Mouse (Mus musculus) heart, postnatal 0 days (tissue): ENCODE measurements around the gene Zfr2. TPM values are rescaled to one million over a fixed set of nuclear protein-coding genes. Genes with fewer than 3 reads are reported as not detected.
"Not testable (repeated sequence)": the region's sequence is repeated elsewhere in the genome, so short reads cannot be mapped to it uniquely, and the experiment has no call there.

Experiments used
- ATAC-seq: fragments of 200-750 bp; cut with Nextera tagmentation; 2 replicates; pipeline ENCODE4 v1.8.0; 2017; ENCODE audit warnings: low read depth, moderate number of reproducible peaks, moderate library complexity; ENCODE audit not compliant: insufficient read depth
- DNase-seq: peaks from one replicate; pipeline ENCODE4 v3.0.0-alpha.2; 2016; ENCODE audit warnings: low spot score
- H3K27ac ChIP-seq: fragments of 300-500 bp; sonication (generic); 2 replicates; pipeline ENCODE4 v1.5.1; 2014; ENCODE audit warnings: low read depth, mild to moderate bottlenecking
- H3K27me3 ChIP-seq: fragments of 300-500 bp; sonication (generic); 2 replicates; pipeline ENCODE4 v1.6.1; 2014; ENCODE audit warnings: low read length, mixed read lengths; ENCODE audit not compliant: control insufficient read depth, insufficient read depth
- H3K36me3 ChIP-seq: fragments of 300-500 bp; sonication (generic); replicated peaks from 2 replicates; pipeline ENCODE4 v1.6.1; 2014; ENCODE audit warnings: low read length, mixed read lengths; ENCODE audit not compliant: control insufficient read depth, insufficient read depth
- H3K4me1 ChIP-seq: fragments of 300-500 bp; sonication (generic); 2 replicates; pipeline ENCODE4 v1.6.1; 2014; ENCODE audit warnings: antibody characterized with exemption; ENCODE audit not compliant: control insufficient read depth, insufficient read depth
- H3K4me2 ChIP-seq: fragments of 300-500 bp; sonication (generic); 2 replicates; pipeline ENCODE4 v1.6.1; 2014; ENCODE audit warnings: low read depth, mild to moderate bottlenecking, low read length, moderate library complexity
- H3K4me3 ChIP-seq: fragments of 300-500 bp; sonication (generic); 2 replicates; pipeline ENCODE4 v1.5.1; 2014; ENCODE audit warnings: low read depth, low read length
- H3K9ac ChIP-seq: fragments of 300-500 bp; sonication (generic); replicated peaks from 2 replicates; pipeline ENCODE4 v1.6.1; 2014; ENCODE audit warnings: low read depth, low read length, mixed read lengths
- H3K9me3 ChIP-seq: fragments of 300-500 bp; sonication (generic); replicated peaks from 2 replicates; pipeline ENCODE4 v1.6.1; 2016; ENCODE audit warnings: low read length; ENCODE audit not compliant: control insufficient read depth
- CTCF ChIP-seq: IDR thresholded peaks from 2 replicates; pipeline ENCODE4 v1.5.1; 2016; ENCODE audit warnings: antibody characterized with exemption, control low read depth, low read depth
- EP300 ChIP-seq: IDR thresholded peaks from 2 replicates; pipeline ENCODE4 v1.6.1; 2016; ENCODE audit warnings: antibody characterized with exemption, low read depth
- WGBS: fragments of 180-500 bp; shearing (Covaris S2); extraction: QIAGEN DNeasy Blood & Tissue Kit; methylation state at CpG from one replicate; pipeline ENCODE4 v1.1.7; 2014; 5-methylcytosine and 5-hydroxymethylcytosine counted together
- polyA plus RNA-seq: library from polyadenylated mRNA; unstranded; fragments of >200 nt; fragmentation: Nextera tagmentation; extraction: Ambion mirVana; gene quantifications from 2 replicates; pipeline ENCODE4 v1.2.1, GENCODE M21; 2015
- total RNA-seq: library from RNA; depleted of rRNA; stranded (reverse); fragments of >200 nt; gene quantifications from 2 replicates; pipeline ENCODE4 v1.2.3, GENCODE M21; 2014; ENCODE audit warnings: low replicate concordance

Gene Zfr2
- total and polyA plus RNA-seq, 2 experiments from 2014 or later, result 2.2 to 10.2 TPM

DNA sequence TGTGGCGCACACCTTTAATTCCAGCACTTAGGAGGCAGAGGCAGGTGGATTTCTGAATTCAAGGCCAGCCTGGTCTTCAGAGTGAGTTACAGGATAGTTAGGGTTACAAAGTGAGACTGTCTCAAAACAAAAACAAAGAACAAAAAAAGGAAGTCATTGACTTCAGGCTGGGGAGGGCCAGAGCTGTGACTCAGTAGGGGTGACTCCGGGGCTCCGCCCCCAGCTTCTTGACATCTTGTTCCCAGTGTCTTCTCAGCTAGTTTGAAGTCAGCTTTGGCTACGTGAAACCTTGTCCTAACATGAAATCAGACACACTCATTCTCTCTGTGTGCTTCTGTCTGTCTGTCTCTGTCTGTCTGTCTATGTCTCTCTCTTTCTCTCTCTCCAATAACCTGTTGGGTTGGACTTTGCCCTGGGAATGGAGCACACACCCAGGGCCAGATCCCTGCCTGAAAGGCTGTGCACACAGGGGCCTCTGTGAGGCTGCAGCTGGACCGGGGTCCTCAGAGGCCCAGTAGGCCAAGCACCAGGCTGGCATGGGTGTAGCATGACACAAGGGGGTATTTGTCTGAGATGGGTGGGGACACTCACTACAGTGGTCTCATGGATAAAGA lies 11.4 kb upstream of the Zfr2 start:
- Histone ChIP-seq H3K9me3 (no peaks in the 10 kb centered on the region), H3K36me3 (no peaks in the 10 kb centered on the region), H3K27me3 (no peaks in the 10 kb centered on the region), H3K27ac (no peak overlapping the region), H3K4me2 (no peak overlapping the region), H3K9ac (no peak overlapping the region), H3K4me3 (no peak overlapping the region), H3K4me1 (no peaks in the 10 kb centered on the region)
- no peak for DNase-seq
- TF ChIP-seq CTCF (no peak), EP300 (no peak)
- no peak for ATAC-seq
- 75% methylated on average over 5 of the region's 5 CpGs for WGBS

- 59% methylated on average over 2 of the region's 2 CpGs for WGBS
- H3K36me3 ChIP-seq, H3K4me3 ChIP-seq, H3K9ac ChIP-seq, H3K27me3 ChIP-seq, H3K27ac ChIP-seq, H3K4me2 ChIP-seq, ATAC-seq, DNase-seq, H3K4me1 ChIP-seq, H3K9me3 ChIP-seq: not testable (repeated sequence)
These were observed 9.2 kb upstream of the Zfr2 start for GRCm38 (mm10) chr10:81223731-81224130.

- no peak for TF ChIP-seq EP300
- TF ChIP-seq CTCF, result no peak
- no peak overlapping the region for H3K9ac ChIP-seq
- H3K36me3 ChIP-seq, result no peaks in the 10 kb centered on the region
- H3K4me1 ChIP-seq, result peaks cover 13% of the 10 kb centered on the region
- H3K9me3 ChIP-seq, result no peaks in the 10 kb centered on the region
- peak overlapping the region; percentile 26; the same call in 1 of the 2 replicates for H3K4me2 ChIP-seq
- peaks cover 37% of the 10 kb centered on the region for H3K27me3 ChIP-seq
- DNase-seq, result no peak
- 10% methylated on average over 20 of the region's 20 CpGs for WGBS
- H3K4me3 ChIP-seq, result peak overlapping the region; percentile 2; the same call in 1 of the 2 replicates
- no peak for ATAC-seq
- no peak overlapping the region for H3K27ac ChIP-seq
These were observed 3.1 kb upstream of the Zfr2 start for GRCm38 (mm10) chr10:81229735-81230437.

DNA sequence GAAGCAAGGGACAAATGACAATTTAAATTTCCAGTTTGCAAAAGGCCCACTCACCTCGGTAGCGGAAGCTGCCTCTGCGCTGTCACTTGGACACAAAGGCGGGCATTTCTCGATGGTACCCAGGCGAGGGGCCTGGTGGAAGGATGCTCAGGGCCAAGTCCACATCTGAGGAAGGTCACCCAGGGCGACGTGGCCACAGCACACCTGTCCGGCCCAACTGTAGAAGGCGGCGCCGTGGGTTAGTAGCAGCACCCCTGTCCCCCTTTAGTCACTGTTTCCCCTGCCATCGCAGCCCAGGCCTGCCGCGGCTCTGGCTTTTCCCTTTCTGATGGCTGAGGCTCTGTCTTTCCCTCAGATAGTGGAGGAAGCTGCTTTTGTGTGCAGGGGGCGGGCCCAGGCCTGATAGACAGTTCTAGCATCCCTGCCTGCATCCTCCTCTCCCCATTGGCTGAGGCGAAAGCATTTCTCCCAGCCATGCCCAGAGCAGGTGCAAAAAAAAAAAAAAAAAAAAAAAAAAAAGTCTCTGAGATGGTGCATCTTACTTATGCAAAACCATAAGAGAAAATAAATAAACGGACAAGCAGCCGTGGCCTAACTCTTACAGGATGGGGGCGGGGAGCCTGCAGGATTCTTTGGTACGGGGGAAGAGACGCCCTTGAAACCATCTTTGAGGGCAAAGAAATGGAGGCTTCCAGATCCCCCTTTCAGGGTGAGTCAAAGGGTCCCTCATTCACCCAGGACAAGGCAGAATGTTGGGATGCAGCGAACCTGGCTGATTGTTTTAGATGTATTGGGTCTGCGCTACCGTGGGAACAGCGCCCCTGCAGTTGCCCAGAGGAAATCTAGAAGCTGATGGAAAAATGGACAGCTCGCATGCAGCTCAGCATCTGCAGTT lies 2.3 kb upstream of the Zfr2 start, which contains the start of gene Atcay:
Gene Atcay (minus strand): TSS at position 396 of the 895 bp plus-strand sequence.
- Histone ChIP-seq H3K36me3 (no peaks in the 10 kb centered on the region), H3K4me3 (peak within 1 kb of the TSS; percentile 2; the same call in 1 of the 2 replicates), H3K4me1 (peaks cover 13% of the 10 kb centered on the region), H3K27me3 (peaks cover 37% of the 10 kb centered on the region), H3K9me3 (no peaks in the 10 kb centered on the region), H3K9ac (no peak within 1 kb of the TSS), H3K4me2 (peak within 1 kb of the TSS; percentile 26; the same call in 1 of the 2 replicates), H3K27ac (no peak within 1 kb of the TSS)
- peak; percentile 42 for TF ChIP-seq CTCF
- no peak for TF ChIP-seq EP300
- no peak for ATAC-seq
- no peak for DNase-seq
- 10% methylated on average over 27 of the region's 27 CpGs for WGBS

DNA sequence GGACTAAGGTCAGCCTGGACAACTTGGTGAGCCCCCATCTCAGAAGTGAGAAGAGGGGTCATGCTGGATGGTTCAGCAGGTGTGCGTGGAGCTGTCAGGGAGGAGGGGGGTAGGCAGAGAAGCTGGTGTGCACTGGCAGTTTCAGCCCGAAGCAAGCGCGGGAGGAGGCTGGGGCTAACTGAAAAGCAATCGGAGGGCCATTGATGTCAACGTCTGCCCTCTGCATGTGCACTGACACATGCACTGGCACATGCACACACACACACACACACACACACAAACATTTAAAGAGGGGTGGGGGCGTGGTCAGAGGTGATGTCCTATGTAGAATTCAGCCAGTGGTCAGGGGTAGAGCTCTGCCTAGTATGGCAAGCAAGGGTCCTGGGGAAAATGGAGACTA lies 1.5 kb upstream of the Zfr2 start:
- DNase-seq (no peak), ATAC-seq (no peak)
- H3K27me3 ChIP-seq, result peaks cover 37% of the 10 kb centered on the region
- H3K4me3 ChIP-seq, result no peak overlapping the region
- H3K4me1 ChIP-seq, result peaks cover 13% of the 10 kb centered on the region
- H3K4me2 ChIP-seq, result no peak overlapping the region
- no peak overlapping the region for H3K27ac ChIP-seq
- 57% methylated on average over 7 of the region's 7 CpGs for WGBS
- no peaks in the 10 kb centered on the region for H3K36me3 ChIP-seq
- H3K9ac ChIP-seq, result no peak overlapping the region
- no peaks in the 10 kb centered on the region for H3K9me3 ChIP-seq
- no peak for TF ChIP-seq EP300
- no peak for TF ChIP-seq CTCF
